Mouse (Mus musculus): ENCODE measurements around the gene Ugt1a6b. TPM values are rescaled to one million over a fixed set of nuclear protein-coding genes. Genes with fewer than 3 reads are reported as not detected.

Gene Ugt1a6b
- polyA plus RNA-seq, 1 experiment from 2014 or later, result not detected

DNA sequence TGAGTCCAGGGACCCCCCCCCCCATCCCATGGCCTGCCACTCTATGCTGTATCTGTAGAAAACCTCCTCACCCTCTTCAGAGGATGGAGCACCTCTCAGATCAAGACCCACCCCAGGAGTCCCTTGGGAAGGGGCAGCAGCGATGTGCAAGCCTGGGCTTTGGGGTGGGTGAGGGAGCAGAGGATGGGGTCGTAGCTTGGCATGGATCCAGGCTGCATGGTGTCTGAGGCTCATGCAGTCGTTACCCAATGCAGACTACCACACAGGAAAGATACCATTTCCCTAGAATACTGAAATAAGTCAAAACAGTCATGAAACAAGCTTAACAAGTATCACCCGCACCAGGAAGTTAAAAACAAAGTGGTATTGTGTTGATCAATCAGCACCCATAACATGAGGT, 145.6 kb downstream of the Ugt1a6b start:
- no peaks in the 10 kb centered on the region for H3K4me1 ChIP-seq (replicated peaks)
- H3K27me3 ChIP-seq (ENCODE audit: insufficient read depth, poor library complexity, severe bottlenecking), result no peaks in the 10 kb centered on the region
- no peak overlapping the region for H3K27ac ChIP-seq
- WGBS, result 71% methylated on average over 4 of the region's 4 CpGs
- H3K4me3 ChIP-seq, result no peak overlapping the region
- H3K9me3 ChIP-seq, result peaks cover 98% of the 10 kb centered on the region
- H3K36me3 ChIP-seq, result no peaks in the 10 kb centered on the region
- no peak for DNase-seq (ENCODE audit: low spot score)

GRCm38 (mm10) chr1:88249596-88249995, 146.5 kb downstream of the Ugt1a6b start:
- Histone ChIP-seq H3K27ac (no peak overlapping the region), H3K9me3 (peaks cover 98% of the 10 kb centered on the region), H3K4me3 (no peak overlapping the region), H3K27me3 (ENCODE audit: insufficient read depth, poor library complexity, severe bottlenecking) (no peaks in the 10 kb centered on the region), H3K4me1 (replicated peaks) (no peaks in the 10 kb centered on the region), H3K36me3 (no peaks in the 10 kb centered on the region)
- no peak for DNase-seq (ENCODE audit: low spot score)
- 76% methylated on average over 7 of the region's 7 CpGs for WGBS

- no peak overlapping the region for H3K4me3 ChIP-seq
Measured at GRCm38 (mm10) chr1:88250023-88250422, 147.0 kb downstream of the Ugt1a6b start.

GRCm38 (mm10) chr1:88253106-88253505, 150.1 kb downstream of the Ugt1a6b start:
- Histone ChIP-seq H3K4me3 (no peak overlapping the region), H3K9me3 (peaks cover 98% of the 10 kb centered on the region), H3K27ac (no peak overlapping the region), H3K27me3 (ENCODE audit: insufficient read depth, poor library complexity, severe bottlenecking) (no peaks in the 10 kb centered on the region), H3K4me1 (replicated peaks) (no peaks in the 10 kb centered on the region), H3K36me3 (no peaks in the 10 kb centered on the region)
- 74% methylated on average over 8 of the region's 8 CpGs for WGBS
- no peak for DNase-seq (ENCODE audit: low spot score)

More at GRCm38 (mm10) chr1:88250023-88250422, 147.0 kb downstream of the Ugt1a6b start:
- H3K4me1 ChIP-seq (replicated peaks), result no peaks in the 10 kb centered on the region
- WGBS, result 83% methylated on average over 5 of the region's 5 CpGs
- no peaks in the 10 kb centered on the region for H3K27me3 ChIP-seq (ENCODE audit: insufficient read depth, poor library complexity, severe bottlenecking)
- H3K9me3 ChIP-seq, result peaks cover 98% of the 10 kb centered on the region
- no peak overlapping the region for H3K27ac ChIP-seq
- H3K36me3 ChIP-seq, result no peaks in the 10 kb centered on the region
- DNase-seq (ENCODE audit: low spot score), result no peak

- Histone ChIP-seq H3K27me3 (ENCODE audit: insufficient read depth, poor library complexity, severe bottlenecking) (no peaks in the 10 kb centered on the region), H3K36me3 (no peaks in the 10 kb centered on the region), H3K9me3 (peaks cover 98% of the 10 kb centered on the region), H3K4me3 (no peak overlapping the region), H3K27ac (no peak overlapping the region), H3K4me1 (replicated peaks) (no peaks in the 10 kb centered on the region)
- DNase-seq (ENCODE audit: low spot score), result no peak
- 73% methylated on average over 6 of the region's 6 CpGs for WGBS
Measured at GRCm38 (mm10) chr1:88253540-88253939, 150.5 kb downstream of the Ugt1a6b start.

GRCm38 (mm10) chr1:88254793-88255465, 151.9 kb downstream of the Ugt1a6b start:
- Histone ChIP-seq H3K27me3 (ENCODE audit: insufficient read depth, poor library complexity, severe bottlenecking) (no peaks in the 10 kb centered on the region), H3K4me3 (no peak overlapping the region), H3K9me3 (peaks cover 98% of the 10 kb centered on the region), H3K4me1 (replicated peaks) (no peaks in the 10 kb centered on the region), H3K36me3 (peaks cover 8% of the 10 kb centered on the region), H3K27ac (no peak overlapping the region)
- no peak for DNase-seq (ENCODE audit: low spot score)
- WGBS, result 88% methylated on average over 12 of the region's 12 CpGs

DNA sequence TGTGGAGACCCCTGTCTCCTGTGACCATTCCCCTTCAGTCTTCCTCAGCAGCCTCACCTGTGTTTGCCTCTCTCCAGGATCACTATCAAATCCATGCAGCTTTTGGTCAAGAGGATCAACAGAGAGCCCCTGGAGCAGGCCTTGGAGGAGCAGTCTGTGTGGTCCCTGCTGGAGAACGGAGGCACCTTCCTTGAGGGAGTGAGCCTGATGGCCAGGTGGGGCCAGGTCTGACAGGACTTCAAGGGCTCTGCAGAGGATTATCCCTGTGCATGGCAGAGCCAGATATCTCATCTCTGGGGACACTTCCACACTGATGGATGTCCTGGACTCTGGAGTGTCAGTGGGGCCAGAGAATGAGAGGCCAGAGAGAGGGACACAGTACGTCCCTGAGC, 152.4 kb downstream of the Ugt1a6b start:
- Histone ChIP-seq H3K36me3 (peaks cover 14% of the 10 kb centered on the region), H3K27me3 (ENCODE audit: insufficient read depth, poor library complexity, severe bottlenecking) (no peaks in the 10 kb centered on the region), H3K9me3 (peaks cover 98% of the 10 kb centered on the region), H3K27ac (no peak overlapping the region), H3K4me1 (replicated peaks) (no peaks in the 10 kb centered on the region), H3K4me3 (no peak overlapping the region)
- 57% methylated on average over 2 of the region's 2 CpGs for WGBS
- DNase-seq (ENCODE audit: low spot score), result no peak

DNA sequence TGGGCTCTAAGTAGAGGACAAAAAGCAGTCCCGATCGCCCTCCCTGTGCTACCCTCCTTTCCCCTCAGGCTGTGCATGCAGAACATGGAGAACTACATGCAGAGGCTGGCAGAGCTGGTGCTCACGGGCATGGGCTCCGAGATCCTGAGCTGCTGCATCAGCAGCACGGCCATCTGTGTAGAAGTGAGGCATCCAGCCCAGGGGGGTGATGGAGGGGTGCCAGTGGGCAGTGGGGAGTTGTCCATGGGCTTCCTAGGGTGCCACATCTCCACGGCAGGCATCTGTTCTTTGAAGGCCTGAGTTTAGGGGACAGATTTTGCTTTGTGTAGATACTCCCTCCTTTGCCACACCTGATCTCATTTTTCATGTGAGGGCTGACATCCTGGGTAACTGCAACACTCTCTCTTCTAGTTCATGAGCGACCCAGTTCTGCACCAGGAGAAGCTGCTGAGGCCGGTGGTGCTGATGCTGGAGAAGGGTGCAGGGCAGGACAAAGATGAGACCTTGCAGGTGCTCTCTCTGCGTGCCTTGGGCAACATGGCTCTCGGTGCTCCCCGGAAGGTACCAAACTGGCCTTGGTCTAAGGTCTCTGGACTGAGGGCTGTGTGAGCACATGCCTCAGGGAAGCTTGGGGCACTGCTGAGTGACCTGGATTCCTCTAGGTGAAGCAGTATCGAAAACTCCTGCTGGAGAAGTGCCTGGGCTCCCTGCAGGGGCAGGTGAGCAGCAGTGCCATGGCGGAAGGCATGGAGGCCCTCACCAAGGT, 153.1 kb downstream of the Ugt1a6b start:
- Histone ChIP-seq H3K36me3 (peaks cover 21% of the 10 kb centered on the region), H3K9me3 (peaks cover 98% of the 10 kb centered on the region), H3K27me3 (ENCODE audit: insufficient read depth, poor library complexity, severe bottlenecking) (no peaks in the 10 kb centered on the region), H3K4me3 (no peak overlapping the region), H3K27ac (no peak overlapping the region), H3K4me1 (replicated peaks) (no peaks in the 10 kb centered on the region)
- DNase-seq (ENCODE audit: low spot score), result no peak
- WGBS, result 83% methylated on average over 13 of the region's 13 CpGs

DNA sequence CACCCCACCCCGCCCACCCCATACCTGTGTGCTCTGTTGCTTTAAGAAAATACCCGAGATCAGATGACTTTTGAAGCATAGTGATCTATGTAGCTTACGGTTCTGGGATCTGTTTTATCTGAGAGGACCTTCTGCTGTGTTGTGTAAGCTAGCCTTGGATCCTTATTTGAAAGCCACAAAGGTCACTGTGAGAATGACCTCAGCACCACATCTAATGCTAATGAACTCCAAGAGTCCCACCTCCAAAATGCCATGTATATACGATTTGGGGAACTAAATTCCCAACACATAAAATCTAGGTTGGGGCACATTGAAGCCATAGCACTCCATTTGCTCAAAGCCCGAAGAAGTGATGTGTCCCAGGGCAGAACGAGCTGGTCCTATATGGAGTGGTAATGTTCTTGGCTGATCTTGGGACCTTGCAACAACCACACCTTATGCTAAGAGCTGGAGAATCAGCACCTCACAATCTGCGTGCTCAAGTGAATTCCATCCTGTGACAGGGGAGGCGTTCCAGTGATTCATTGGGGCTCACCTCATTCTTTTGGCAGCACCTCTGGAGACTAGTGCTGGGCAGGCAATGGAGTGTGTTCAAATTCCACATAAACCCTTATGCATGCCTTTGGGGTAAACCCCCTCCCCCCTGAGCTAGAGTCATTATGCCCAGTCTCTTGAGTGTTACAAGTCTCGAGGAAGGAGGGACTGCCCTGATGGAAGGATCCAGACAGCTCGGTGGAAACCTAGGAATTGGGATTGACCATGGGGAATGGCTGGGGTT, 154.0 kb downstream of the Ugt1a6b start:
- Histone ChIP-seq H3K9me3 (peaks cover 99% of the 10 kb centered on the region), H3K4me3 (no peak overlapping the region), H3K36me3 (peaks cover 30% of the 10 kb centered on the region), H3K27ac (no peak overlapping the region), H3K4me1 (replicated peaks) (no peaks in the 10 kb centered on the region), H3K27me3 (ENCODE audit: insufficient read depth, poor library complexity, severe bottlenecking) (no peaks in the 10 kb centered on the region)
- 82% methylated on average over 10 of the region's 10 CpGs for WGBS
- DNase-seq (ENCODE audit: low spot score), result no peak

GRCm38 (mm10) chr1:88257681-88258080, 154.6 kb downstream of the Ugt1a6b start:
- no peak for DNase-seq (ENCODE audit: low spot score)
- no peaks in the 10 kb centered on the region for H3K4me1 ChIP-seq (replicated peaks)
- H3K4me3 ChIP-seq, result no peak overlapping the region
- H3K9me3 ChIP-seq, result peaks cover 99% of the 10 kb centered on the region
- H3K36me3 ChIP-seq, result peaks cover 36% of the 10 kb centered on the region
- no peaks in the 10 kb centered on the region for H3K27me3 ChIP-seq (ENCODE audit: insufficient read depth, poor library complexity, severe bottlenecking)
- H3K27ac ChIP-seq, result no peak overlapping the region
- WGBS, result 80% methylated on average over 6 of the region's 6 CpGs

- no peaks in the 10 kb centered on the region for H3K27me3 ChIP-seq (ENCODE audit: insufficient read depth, poor library complexity, severe bottlenecking)
- no peak overlapping the region for H3K4me3 ChIP-seq
- no peak overlapping the region for H3K27ac ChIP-seq
- WGBS, result 69% methylated on average over 6 of the region's 6 CpGs
- H3K36me3 ChIP-seq, result peaks cover 43% of the 10 kb centered on the region
- H3K9me3 ChIP-seq, result peaks cover 99% of the 10 kb centered on the region
- no peaks in the 10 kb centered on the region for H3K4me1 ChIP-seq (replicated peaks)
- DNase-seq (ENCODE audit: low spot score), result no peak
Measured at GRCm38 (mm10) chr1:88258361-88258760, 155.3 kb downstream of the Ugt1a6b start.

- no peak for DNase-seq (ENCODE audit: low spot score)
Measured at GRCm38 (mm10) chr1:88258881-88259642, 156.0 kb downstream of the Ugt1a6b start.

More at GRCm38 (mm10) chr1:88258881-88259642, 156.0 kb downstream of the Ugt1a6b start:
- H3K4me3 ChIP-seq, result no peak overlapping the region
- H3K27me3 ChIP-seq (ENCODE audit: insufficient read depth, poor library complexity, severe bottlenecking), result no peaks in the 10 kb centered on the region
- no peak overlapping the region for H3K27ac ChIP-seq
- peaks cover 98% of the 10 kb centered on the region for H3K9me3 ChIP-seq
- no peaks in the 10 kb centered on the region for H3K4me1 ChIP-seq (replicated peaks)
- peaks cover 50% of the 10 kb centered on the region for H3K36me3 ChIP-seq
- WGBS, result 79% methylated on average over 8 of the region's 8 CpGs

All from hindbrain, embryonic 10.5 days (tissue).